Mouse (Mus musculus) G1E (cell line): ENCODE results near the gene Unc5c. TPM values are rescaled to one million over a fixed set of nuclear protein-coding genes. Genes with fewer than 3 reads are reported as not detected.

Experiments
- ATAC-seq: 2 replicates; pipeline ENCODE4 v1.8.0; 2016; ENCODE audit warnings: mild to moderate bottlenecking; ENCODE audit not compliant: insufficient number of reproducible peaks, poor library complexity, low FRiP score, severe bottlenecking; ENCODE audit errors: extremely low read depth
- DNase-seq: peaks from one replicate; pipeline ENCODE4 v3.0.0; 2012; ENCODE audit warnings: low spot score
- H3K27me3 ChIP-seq: 2 replicates; pipeline ENCODE4 v1.6.1; 2012; ENCODE audit warnings: mild to moderate bottlenecking, low read length, inconsistent platforms; ENCODE audit not compliant: insufficient read depth
- H3K36me3 ChIP-seq: replicated peaks from 2 replicates; pipeline ENCODE3; 2012; ENCODE audit warnings: mild to moderate bottlenecking, inconsistent platforms
- H3K4me1 ChIP-seq: 2 replicates; pipeline ENCODE4 v1.6.1; 2012; ENCODE audit warnings: low read depth, low read length, inconsistent platforms, mixed read lengths; ENCODE audit not compliant: insufficient read depth
- H3K4me3 ChIP-seq: 2 replicates; pipeline ENCODE4 v1.5.1; 2012; ENCODE audit warnings: low read depth, mild to moderate bottlenecking, inconsistent platforms, low read length, moderate library complexity, mixed read lengths
- H3K9me3 ChIP-seq: replicated peaks from 2 replicates; pipeline ENCODE4 v1.6.1; 2012; ENCODE audit warnings: inconsistent platforms
- CTCF ChIP-seq: IDR thresholded peaks from 2 replicates; pipeline ENCODE4 v1.5.1; 2012; ENCODE audit warnings: low read depth, low read length, inconsistent platforms, mixed read lengths
- GATA1 ChIP-seq: IDR thresholded peaks from 2 replicates; pipeline ENCODE4 v1.6.1; 2012; ENCODE audit warnings: borderline replicate concordance, low read length, inconsistent platforms, mixed read lengths
- GATA2 ChIP-seq: IDR thresholded peaks from 2 replicates; pipeline ENCODE4 v1.6.1; 2012; ENCODE audit warnings: low read depth, low read length, inconsistent platforms, borderline replicate concordance
- POLR2AphosphoS5 ChIP-seq: IDR thresholded peaks from 2 replicates; pipeline ENCODE4 v1.6.1; 2012; ENCODE audit warnings: low read depth, low read length, inconsistent platforms; ENCODE audit not compliant: insufficient replicate concordance
- TAL1 ChIP-seq: conservative IDR thresholded peaks from 2 replicates; pipeline ENCODE4 v1.6.1; 2012; ENCODE audit warnings: low read depth, low read length, inconsistent platforms, mixed read lengths
- polyA plus RNA-seq: library from polyadenylated mRNA; stranded (reverse); fragments of >175 nt; gene quantifications from 2 replicates; pipeline ENCODE4 v1.2.3, GENCODE M21; 2012
- total RNA-seq, 2 experiments: library from RNA; stranded (forward) in 1 of 2; stranded (reverse) in 1 of 2; fragments of 200-1000 nt in 1 of 2; fragments of >200 nt in 1 of 2; fragmentation: Nextera tagmentation in 1 of 2; gene quantifications; 2 replicates each; pipeline ENCODE4 v1.2.3; 2014 to 2017

Gene Unc5c
- total and polyA plus RNA-seq, 3 experiments = 0.33 TPM; not detected in 2

GRCm38 (mm10) chr3:141653915-141654314 lies 188.9 kb downstream of the Unc5c start:
- DNase-seq = no peak
- Histone ChIP-seq H3K27me3 (no peaks in the 10 kb centered on the region), H3K4me3 (no peak overlapping the region), H3K36me3 (no peaks in the 10 kb centered on the region), H3K9me3 (no peaks in the 10 kb centered on the region), H3K4me1 (no peaks in the 10 kb centered on the region)
- no peak for ATAC-seq
- TF ChIP-seq CTCF (no peak), GATA2 (no peak), TAL1 (no peak), GATA1 (no peak), POLR2AphosphoS5 (no peak)

DNA sequence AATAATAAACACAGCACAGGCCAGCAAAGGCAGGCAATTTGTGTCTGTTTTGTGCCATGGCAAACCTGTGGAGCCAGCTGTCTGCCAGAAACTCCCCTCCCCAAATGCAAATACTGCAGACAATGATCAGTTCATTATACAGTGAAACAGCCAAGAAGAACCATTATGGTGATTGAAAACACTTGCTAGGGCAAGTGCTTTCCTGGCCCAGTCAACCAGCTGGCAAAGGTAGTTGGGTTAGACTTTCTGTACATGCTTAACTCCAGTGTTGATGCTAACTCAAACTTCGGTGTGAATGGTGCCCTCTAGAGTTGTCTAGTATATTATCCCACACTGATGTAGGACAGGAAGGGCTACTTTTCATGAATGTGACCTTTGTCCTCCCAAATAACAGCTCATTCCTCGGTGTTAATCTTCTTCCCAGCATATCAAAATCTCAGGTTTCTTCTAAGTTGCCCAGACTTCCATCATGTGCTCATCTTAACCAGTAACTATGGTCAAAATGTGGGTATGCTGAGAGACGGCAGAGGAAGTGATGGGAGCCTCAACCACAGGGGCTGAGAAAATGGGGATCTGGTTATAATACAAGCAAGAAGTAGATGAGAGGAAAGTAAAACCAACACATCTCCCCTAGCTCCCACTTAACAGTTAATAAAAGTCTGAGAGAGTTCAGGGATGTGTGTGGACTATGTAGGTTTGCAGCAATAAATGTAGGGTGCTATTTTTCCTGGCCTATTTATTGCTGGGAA lies 194.2 kb downstream of the Unc5c start:
- Histone ChIP-seq H3K9me3 (no peaks in the 10 kb centered on the region), H3K4me1 (no peaks in the 10 kb centered on the region), H3K36me3 (no peaks in the 10 kb centered on the region), H3K4me3 (no peak overlapping the region), H3K27me3 (no peaks in the 10 kb centered on the region)
- ATAC-seq = no peak
- TF ChIP-seq POLR2AphosphoS5 = no peak
- TF ChIP-seq CTCF = no peak
- TF ChIP-seq TAL1 = no peak
- TF ChIP-seq GATA2 = no peak
- DNase-seq = no peak

DNA sequence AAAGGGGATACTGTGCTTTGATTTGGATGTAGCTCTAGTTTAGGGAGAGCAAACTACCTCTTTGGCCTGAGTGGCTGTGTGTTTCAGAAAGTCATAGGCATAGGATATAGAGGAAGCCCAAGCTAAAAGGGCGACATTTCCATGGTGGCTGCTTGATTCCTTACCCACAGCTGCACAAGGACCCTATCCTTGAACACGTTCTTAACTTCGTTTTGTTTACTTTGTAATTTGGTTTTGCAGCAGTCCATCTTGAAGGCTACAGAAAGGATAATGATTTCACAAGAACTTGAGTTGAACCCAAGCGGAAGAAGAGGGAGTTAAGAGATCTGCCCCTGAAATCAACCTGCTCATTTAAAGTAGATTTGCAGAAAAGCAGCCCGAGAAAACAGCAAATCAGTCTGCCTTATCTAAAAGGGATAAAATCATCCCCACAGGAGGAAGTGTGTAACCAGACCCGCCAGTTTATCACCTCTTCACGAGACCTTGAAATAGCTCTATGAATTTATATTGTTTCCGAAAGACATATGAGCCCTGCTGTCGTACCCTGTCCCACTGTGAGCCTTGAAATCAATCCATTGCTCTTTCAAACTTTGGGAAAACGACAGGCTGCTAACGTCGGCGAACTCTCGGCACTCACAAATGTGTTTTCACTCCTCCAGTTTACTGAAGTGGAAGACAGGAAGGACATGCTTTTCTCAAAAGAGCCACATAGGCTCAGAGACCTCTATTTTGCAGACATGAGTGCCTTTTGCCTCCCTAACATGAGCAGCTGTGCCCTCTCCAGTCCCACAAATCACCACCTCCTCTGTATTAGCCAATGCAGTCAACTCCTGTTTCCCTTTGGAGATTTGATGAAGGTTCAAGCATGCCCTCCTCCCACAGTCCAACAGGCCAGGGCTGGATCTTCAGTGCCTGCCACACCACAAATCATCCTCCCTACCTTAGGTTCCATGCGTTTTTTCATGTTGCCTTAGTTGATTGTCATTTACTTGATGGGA lies 195.3 kb downstream of the Unc5c start:
- no peak overlapping the region for H3K4me3 ChIP-seq
- ATAC-seq (no peak), DNase-seq (no peak)
- TF ChIP-seq TAL1 = no peak
- TF ChIP-seq POLR2AphosphoS5 = no peak
- TF ChIP-seq GATA1 = no peak
- TF ChIP-seq CTCF = no peak
- no peak for TF ChIP-seq GATA2
- H3K36me3 ChIP-seq = no peaks in the 10 kb centered on the region
- no peaks in the 10 kb centered on the region for H3K27me3 ChIP-seq
- no peaks in the 10 kb centered on the region for H3K4me1 ChIP-seq
- H3K9me3 ChIP-seq = no peaks in the 10 kb centered on the region

GRCm38 (mm10) chr3:141689113-141689512 lies 224.1 kb downstream of the Unc5c start:
- Histone ChIP-seq H3K27me3 (no peaks in the 10 kb centered on the region), H3K36me3 (no peaks in the 10 kb centered on the region), H3K4me1 (no peaks in the 10 kb centered on the region), H3K4me3 (no peak overlapping the region), H3K9me3 (no peaks in the 10 kb centered on the region)
- TF ChIP-seq GATA2 (no peak), CTCF (no peak), TAL1 (no peak), GATA1 (no peak)
- DNase-seq = no peak
- ATAC-seq = no peak

DNA sequence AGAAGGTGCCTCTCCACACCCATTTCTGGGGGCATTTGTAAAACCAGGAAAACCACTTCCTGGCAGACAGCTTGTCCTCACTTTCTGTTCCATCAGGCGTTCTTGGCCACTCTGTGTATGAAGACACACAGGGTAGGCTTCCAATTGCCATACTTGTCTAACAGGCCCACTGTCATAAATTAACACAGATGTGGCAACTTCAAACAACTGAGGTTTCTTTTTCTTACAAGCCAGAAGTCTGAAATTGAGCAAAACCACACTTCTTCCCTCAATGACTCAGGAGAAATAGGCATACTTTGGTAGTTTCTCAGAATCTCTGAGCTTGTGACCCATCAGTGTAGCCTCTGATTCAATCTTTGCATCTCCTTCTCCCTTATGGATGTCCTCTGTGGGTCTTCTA lies 225.7 kb downstream of the Unc5c start:
- H3K4me3 ChIP-seq = no peak overlapping the region
- TF ChIP-seq GATA1 (no peak), CTCF (no peak), GATA2 (no peak), POLR2AphosphoS5 (no peak), TAL1 (no peak)
- H3K27me3 ChIP-seq = no peaks in the 10 kb centered on the region
- ATAC-seq = no peak
- no peaks in the 10 kb centered on the region for H3K4me1 ChIP-seq
- H3K9me3 ChIP-seq = no peaks in the 10 kb centered on the region
- no peaks in the 10 kb centered on the region for H3K36me3 ChIP-seq
- no peak for DNase-seq

- Histone ChIP-seq H3K4me3 (no peak overlapping the region), H3K27me3 (no peaks in the 10 kb centered on the region), H3K4me1 (no peaks in the 10 kb centered on the region), H3K36me3 (no peaks in the 10 kb centered on the region), H3K9me3 (no peaks in the 10 kb centered on the region)
- no peak for DNase-seq
- no peak for ATAC-seq
- no peak for TF ChIP-seq CTCF
- TF ChIP-seq GATA1 = no peak
- TF ChIP-seq GATA2 = no peak
- TF ChIP-seq POLR2AphosphoS5 = no peak
- no peak for TF ChIP-seq TAL1
These were observed 226.4 kb downstream of the Unc5c start for GRCm38 (mm10) chr3:141691418-141691817.
